Mouse (Mus musculus) spleen, adult 2 months (tissue): ENCODE data around the gene Nkx2-5. TPM values are rescaled to one million over a fixed set of nuclear protein-coding genes. Genes with fewer than 3 reads are reported as not detected.

Experiments used
- DNase-seq, 2 experiments: peaks; one replicate each; pipeline versions ENCODE4 v3.0.0 to v3.0.0-alpha.2; 2012 to 2021; ENCODE audit warnings: low spot score in 2 of 2, low read depth in 1 of 2
- H3K27ac ChIP-seq: fragments of 200-500 bp; 2 replicates; pipeline ENCODE4 v1.5.1; 2012; ENCODE audit warnings: low read length, inconsistent platforms; ENCODE audit not compliant: insufficient read depth
- H3K27me3 ChIP-seq: fragments of 200-500 bp; 2 replicates; pipeline ENCODE4 v1.6.1; 2012; ENCODE audit warnings: mild to moderate bottlenecking, moderate library complexity, low read length, inconsistent platforms; ENCODE audit not compliant: control insufficient read depth, insufficient read depth
- H3K36me3 ChIP-seq: fragments of 200-500 bp; 2 replicates; pipeline ENCODE4 v1.6.1; 2012; ENCODE audit warnings: mild to moderate bottlenecking, low read length, inconsistent platforms; ENCODE audit not compliant: control insufficient read depth, insufficient read depth
- H3K4me1 ChIP-seq: fragments of 200-500 bp; 2 replicates; pipeline ENCODE4 v1.6.1; 2011; ENCODE audit warnings: inconsistent platforms; ENCODE audit not compliant: control insufficient read depth, insufficient read depth, insufficient read length
- H3K4me3 ChIP-seq: fragments of 200-500 bp; 2 replicates; pipeline ENCODE4 v1.5.1; 2011; ENCODE audit warnings: mild to moderate bottlenecking, inconsistent platforms; ENCODE audit not compliant: insufficient read depth, insufficient read length; ENCODE audit errors: extremely low read depth
- CTCF ChIP-seq: fragments of 200-500 bp; IDR thresholded peaks from 2 replicates; pipeline ENCODE4 v1.5.1; 2011; ENCODE audit warnings: mild to moderate bottlenecking, inconsistent platforms; ENCODE audit not compliant: insufficient read depth, insufficient read length, insufficient replicate concordance; ENCODE audit errors: extremely low read depth
- POLR2A ChIP-seq: fragments of 200-500 bp; IDR thresholded peaks from 2 replicates; pipeline ENCODE4 v1.6.1; 2011; ENCODE audit warnings: low read depth, low read length, inconsistent platforms
- WGBS: fragments of 180-500 bp; shearing (Covaris S2); methylation state at CpG from one replicate; pipeline ENCODE4 v1.1.7; 2018; 5-methylcytosine and 5-hydroxymethylcytosine counted together
- polyA plus RNA-seq: library from polyadenylated mRNA; depleted of rRNA; stranded (reverse); fragments of >200 nt; gene quantifications from 2 replicates; pipeline ENCODE4 v1.2.3, GENCODE M21; 2012

Gene Nkx2-5
- polyA plus RNA-seq, 1 experiment: 19.8 TPM

DNA sequence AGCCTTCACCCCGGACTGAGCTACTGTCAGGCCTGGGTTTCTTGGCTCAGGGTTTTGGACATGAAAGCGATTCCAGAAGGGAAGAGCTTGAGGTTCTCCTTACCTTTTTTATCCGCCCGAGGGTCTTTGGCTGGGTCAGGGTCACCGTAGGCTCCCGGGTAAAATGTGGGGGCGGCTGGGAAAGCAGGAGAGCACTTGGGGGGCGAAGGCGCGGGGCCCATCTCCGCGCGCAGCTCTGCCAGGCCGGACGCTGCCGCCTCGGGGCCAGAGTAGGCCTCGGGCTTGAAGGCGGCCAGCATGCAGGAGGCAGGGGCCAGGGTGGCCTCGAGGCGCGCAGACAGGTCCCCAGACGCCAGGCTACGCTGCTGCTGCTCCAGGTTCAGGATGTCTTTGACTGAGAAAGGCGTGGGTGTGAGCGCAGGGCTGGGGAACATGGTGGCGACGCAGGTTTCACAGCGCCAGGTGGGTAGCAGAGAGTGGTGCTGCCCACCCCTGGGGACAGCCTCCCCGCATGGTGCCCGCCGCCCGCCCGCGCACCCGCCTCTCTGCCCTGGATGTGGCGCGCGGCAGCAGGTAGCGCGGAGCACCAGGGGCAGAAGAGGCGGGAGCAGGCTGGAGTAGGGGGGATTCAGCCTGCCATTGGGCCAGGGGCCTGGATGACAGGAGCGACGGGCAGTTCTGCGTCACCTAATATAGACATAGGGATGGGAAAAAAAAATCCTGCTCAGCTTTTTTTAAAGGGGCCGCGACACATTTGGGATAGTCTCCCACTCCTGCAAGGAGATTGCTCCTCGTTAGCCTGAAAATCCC, 3.7 kb downstream of the Nkx2-5 start:
- peaks cover 40% of the 10 kb centered on the region for H3K27me3 ChIP-seq
- no peaks in the 10 kb centered on the region for H3K36me3 ChIP-seq
- peaks cover 4% of the 10 kb centered on the region for H3K4me1 ChIP-seq
- DNase-seq: no peak
- peak overlapping the region; percentile 48; the same call in 1 of the 2 replicates for H3K27ac ChIP-seq
- no peak for TF ChIP-seq CTCF
- TF ChIP-seq POLR2A: no peak
- peak overlapping the region; percentile 38; the same call in 1 of the 2 replicates for H3K4me3 ChIP-seq
- WGBS: 12% methylated on average over 48 of the region's 48 CpGs

- no peaks in the 10 kb centered on the region for H3K36me3 ChIP-seq
- no peak for TF ChIP-seq POLR2A
- no peak for TF ChIP-seq CTCF
- H3K27me3 ChIP-seq: peaks cover 40% of the 10 kb centered on the region
- peak overlapping the region; percentile 28; the same call in 1 of the 2 replicates for H3K4me3 ChIP-seq
- H3K4me1 ChIP-seq: peaks cover 4% of the 10 kb centered on the region
- 21% methylated on average over 9 of the region's 9 CpGs for WGBS
- H3K27ac ChIP-seq: peak overlapping the region; percentile 48; the same call in 1 of the 2 replicates
- no peak for DNase-seq
Observed at GRCm38 (mm10) chr17:26840439-26840780, 4.4 kb downstream of the Nkx2-5 start.

DNA sequence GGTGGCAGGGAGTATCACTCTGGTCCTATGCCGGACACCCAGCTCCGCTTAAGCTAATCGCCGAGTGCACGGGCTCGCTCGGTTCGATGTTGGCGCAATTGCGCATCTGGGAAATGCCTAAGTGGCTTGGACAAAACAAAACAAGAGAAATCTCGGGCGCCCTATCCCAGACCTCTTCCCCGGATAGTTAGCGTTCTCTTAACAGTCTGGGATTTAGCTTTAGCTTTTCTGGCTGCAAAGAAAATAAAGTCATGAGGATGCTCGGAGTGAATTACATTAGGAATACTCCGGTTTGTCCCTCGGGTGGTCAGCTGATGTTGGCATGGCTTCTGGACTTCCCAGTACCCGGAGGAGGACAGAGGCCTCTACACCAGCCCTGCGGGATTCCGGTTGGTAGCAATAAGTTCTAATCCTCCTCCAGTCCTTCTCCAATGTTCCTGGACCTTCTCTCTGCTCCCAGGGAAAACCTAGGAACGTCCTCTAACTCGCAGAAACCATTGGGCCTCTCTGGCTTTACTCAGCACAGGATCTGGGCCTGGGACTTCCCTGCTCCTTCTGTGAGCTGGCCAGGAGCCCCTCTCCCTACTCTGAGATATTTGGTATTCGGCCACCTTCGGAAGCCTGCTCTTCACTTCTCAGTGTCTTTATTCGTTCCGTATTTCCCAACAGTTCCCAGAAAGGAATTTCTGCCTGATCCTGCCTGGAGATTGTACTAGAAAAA, 4.9 kb downstream of the Nkx2-5 start:
- H3K4me3 ChIP-seq: peak overlapping the region; percentile 28; the same call in 1 of the 2 replicates
- no peak for DNase-seq
- 8% methylated on average over 26 of the region's 26 CpGs for WGBS
- TF ChIP-seq CTCF: no peak
- TF ChIP-seq POLR2A: no peak
- H3K27me3 ChIP-seq: peaks cover 41% of the 10 kb centered on the region
- H3K36me3 ChIP-seq: no peaks in the 10 kb centered on the region
- peaks cover 4% of the 10 kb centered on the region for H3K4me1 ChIP-seq
- peak overlapping the region; percentile 31; the same call in 1 of the 2 replicates for H3K27ac ChIP-seq

GRCm38 (mm10) chr17:26838911-26839717, 5.7 kb downstream of the Nkx2-5 start:
- WGBS: 3% methylated on average over 86 of the region's 87 CpGs
- Histone ChIP-seq H3K27ac (no peak overlapping the region), H3K27me3 (peaks cover 37% of the 10 kb centered on the region), H3K4me3 (peak overlapping the region; percentile 20; the same call in 1 of the 2 replicates), H3K36me3 (no peaks in the 10 kb centered on the region), H3K4me1 (peaks cover 2% of the 10 kb centered on the region; the same call in 1 of the 2 replicates)
- TF ChIP-seq POLR2A (no peak), CTCF (no peak)
- DNase-seq: no peak

- Histone ChIP-seq H3K4me3 (no peak overlapping the region), H3K27ac (no peak overlapping the region), H3K36me3 (no peaks in the 10 kb centered on the region), H3K4me1 (peaks cover 2% of the 10 kb centered on the region; the same call in 1 of the 2 replicates), H3K27me3 (peaks cover 31% of the 10 kb centered on the region)
- DNase-seq: no peak
- 9% methylated on average over 37 of the region's 37 CpGs for WGBS
- TF ChIP-seq POLR2A: no peak
- TF ChIP-seq CTCF: no peak
Observed at GRCm38 (mm10) chr17:26838191-26838910, 6.5 kb downstream of the Nkx2-5 start.

DNA sequence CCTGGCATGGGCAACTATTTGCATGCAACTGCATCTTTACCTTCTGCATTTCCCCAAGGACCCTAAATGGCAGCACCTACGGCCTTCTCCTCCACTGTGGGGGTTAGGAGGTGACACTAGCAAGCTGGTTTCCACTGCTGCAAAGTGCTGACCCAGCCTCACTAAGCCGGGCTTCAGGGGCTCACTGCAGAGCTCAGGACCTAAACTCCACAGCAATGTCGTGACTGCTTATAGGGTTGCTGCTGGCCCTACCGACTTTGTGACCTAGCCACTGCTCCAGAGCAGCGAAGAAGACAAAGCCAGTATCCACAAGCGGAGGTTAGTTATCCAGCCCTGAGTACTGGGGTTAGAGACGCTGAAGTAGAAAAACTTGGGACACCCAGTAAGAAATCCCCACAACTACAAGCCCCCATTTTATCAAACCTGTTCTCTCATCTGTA, 7.2 kb downstream of the Nkx2-5 start:
- no peak for DNase-seq
- Histone ChIP-seq H3K27ac (no peak overlapping the region), H3K4me3 (no peak overlapping the region), H3K36me3 (no peaks in the 10 kb centered on the region), H3K4me1 (peaks cover 2% of the 10 kb centered on the region; the same call in 1 of the 2 replicates), H3K27me3 (peaks cover 29% of the 10 kb centered on the region)
- WGBS: 12% methylated on average over 7 of the region's 7 CpGs
- TF ChIP-seq POLR2A (no peak), CTCF (no peak)
